Mouse (Mus musculus): ENCODE data around the gene 1110059E24Rik. TPM values are rescaled to one million over a fixed set of nuclear protein-coding genes. Genes with fewer than 3 reads are reported as not detected.
A peak's percentile ranks its signal among the peaks of the same experiment; 100 is the strongest.

The 1110059E24Rik gene
- polyA plus RNA-seq, 1 experiment from 2014 or later = 79.6 TPM

- Histone ChIP-seq H3K4me2 (peak within 1 kb of the TSS; percentile 85), H3K27me3 (ENCODE audit: control insufficient read depth, insufficient read depth, low read length) (no peaks in the 10 kb centered on the region), H3K4me1 (ENCODE audit: control insufficient read depth, insufficient read depth, low read length) (peaks cover 14% of the 10 kb centered on the region), H3K36me3 (ENCODE audit: control insufficient read depth, insufficient read depth, low read length) (no peaks in the 10 kb centered on the region), H3K27ac (ENCODE audit: low read depth, low read length) (peak within 1 kb of the TSS; percentile 99), H3K4me3 (ENCODE audit: low read depth, low read length) (peak within 1 kb of the TSS; percentile 90), H3K9me3 (ENCODE audit: control insufficient read depth, low read length) (no peaks in the 10 kb centered on the region), H3K9ac (ENCODE audit: low read length) (peak within 1 kb of the TSS; percentile 95)
- ATAC-seq (ENCODE audit: low FRiP score) (peak; percentile 67), DNase-seq (ENCODE audit: low spot score, missing footprints) (peak; percentile 96)
- WGBS = under 1% methylated on average over 68 of the region's 105 CpGs
These were observed 601 bp upstream of the 1110059E24Rik start, which contains the start of gene Abhd17b for GRCm38 (mm10) chr19:21653172-21653981. Abhd17b (plus strand) TSS chr19:21653185.

- Histone ChIP-seq H3K9me3 (ENCODE audit: control insufficient read depth, low read length) (no peaks in the 10 kb centered on the region), H3K4me1 (ENCODE audit: control insufficient read depth, insufficient read depth, low read length) (peaks cover 14% of the 10 kb centered on the region), H3K9ac (ENCODE audit: low read length) (peak overlapping the region; percentile 72), H3K4me3 (ENCODE audit: low read depth, low read length) (peak overlapping the region; percentile 90), H3K27me3 (ENCODE audit: control insufficient read depth, insufficient read depth, low read length) (no peaks in the 10 kb centered on the region), H3K27ac (ENCODE audit: low read depth, low read length) (no peak overlapping the region; the same call in 1 of the 2 replicates), H3K36me3 (ENCODE audit: control insufficient read depth, insufficient read depth, low read length) (no peaks in the 10 kb centered on the region), H3K4me2 (peak overlapping the region; percentile 85)
- WGBS = 55% methylated on average over 6 of the region's 6 CpGs
- DNase-seq (ENCODE audit: low spot score, missing footprints) (no peak), ATAC-seq (ENCODE audit: low FRiP score) (no peak)
These were observed 1.1 kb downstream of the 1110059E24Rik start for GRCm38 (mm10) chr19:21651664-21652063.

- DNase-seq (ENCODE audit: low spot score, missing footprints) (no peak), ATAC-seq (ENCODE audit: low FRiP score) (no peak)
These were observed 6.6 kb downstream of the 1110059E24Rik start for GRCm38 (mm10) chr19:21646142-21646541.

GRCm38 (mm10) chr19:21645301-21645700, 7.5 kb downstream of the 1110059E24Rik start:
- no peak overlapping the region for H3K4me3 ChIP-seq (ENCODE audit: low read depth, low read length)
- ATAC-seq (ENCODE audit: low FRiP score) = no peak
- H3K27me3 ChIP-seq (ENCODE audit: control insufficient read depth, insufficient read depth, low read length) = no peaks in the 10 kb centered on the region
- no peaks in the 10 kb centered on the region for H3K36me3 ChIP-seq (ENCODE audit: control insufficient read depth, insufficient read depth, low read length)
- WGBS = 73% methylated on average over 4 of the region's 4 CpGs
- DNase-seq (ENCODE audit: low spot score, missing footprints) = peak; percentile 77
- H3K9ac ChIP-seq (ENCODE audit: low read length) = no peak overlapping the region
- H3K4me2 ChIP-seq = no peak overlapping the region
- H3K27ac ChIP-seq (ENCODE audit: low read depth, low read length) = no peak overlapping the region
- H3K9me3 ChIP-seq (ENCODE audit: control insufficient read depth, low read length) = no peaks in the 10 kb centered on the region
- H3K4me1 ChIP-seq (ENCODE audit: control insufficient read depth, insufficient read depth, low read length) = no peaks in the 10 kb centered on the region

More at GRCm38 (mm10) chr19:21646142-21646541, 6.6 kb downstream of the 1110059E24Rik start:
- Histone ChIP-seq H3K27me3 (ENCODE audit: control insufficient read depth, insufficient read depth, low read length) (no peaks in the 10 kb centered on the region), H3K4me3 (ENCODE audit: low read depth, low read length) (no peak overlapping the region), H3K4me1 (ENCODE audit: control insufficient read depth, insufficient read depth, low read length) (no peaks in the 10 kb centered on the region; the same call in 1 of the 2 replicates), H3K9me3 (ENCODE audit: control insufficient read depth, low read length) (no peaks in the 10 kb centered on the region), H3K36me3 (ENCODE audit: control insufficient read depth, insufficient read depth, low read length) (no peaks in the 10 kb centered on the region), H3K27ac (ENCODE audit: low read depth, low read length) (no peak overlapping the region), H3K4me2 (no peak overlapping the region), H3K9ac (ENCODE audit: low read length) (no peak overlapping the region)
- 82% methylated on average over 6 of the region's 6 CpGs for WGBS

- ATAC-seq (ENCODE audit: low FRiP score) (no peak), DNase-seq (ENCODE audit: low spot score, missing footprints) (no peak)
- H3K9ac ChIP-seq (ENCODE audit: low read length) = no peak overlapping the region
- no peaks in the 10 kb centered on the region for H3K36me3 ChIP-seq (ENCODE audit: control insufficient read depth, insufficient read depth, low read length)
- H3K4me2 ChIP-seq = no peak overlapping the region
- no peaks in the 10 kb centered on the region for H3K27me3 ChIP-seq (ENCODE audit: control insufficient read depth, insufficient read depth, low read length)
- H3K4me3 ChIP-seq (ENCODE audit: low read depth, low read length) = no peak overlapping the region
- H3K9me3 ChIP-seq (ENCODE audit: control insufficient read depth, low read length) = no peaks in the 10 kb centered on the region
- H3K4me1 ChIP-seq (ENCODE audit: control insufficient read depth, insufficient read depth, low read length) = no peaks in the 10 kb centered on the region
- WGBS = 89% methylated on average over 1 of the region's 1 CpGs
- no peak overlapping the region for H3K27ac ChIP-seq (ENCODE audit: low read depth, low read length)
These were observed 8.8 kb downstream of the 1110059E24Rik start for GRCm38 (mm10) chr19:21643935-21644334.

- ATAC-seq (ENCODE audit: low FRiP score) (no peak), DNase-seq (ENCODE audit: low spot score, missing footprints) (no peak)
- no peak overlapping the region for H3K4me3 ChIP-seq (ENCODE audit: low read depth, low read length)
- H3K9ac ChIP-seq (ENCODE audit: low read length) = no peak overlapping the region
- no peaks in the 10 kb centered on the region for H3K4me1 ChIP-seq (ENCODE audit: control insufficient read depth, insufficient read depth, low read length)
- 95% methylated on average over 7 of the region's 7 CpGs for WGBS
- no peaks in the 10 kb centered on the region for H3K9me3 ChIP-seq (ENCODE audit: control insufficient read depth, low read length)
- H3K27me3 ChIP-seq (ENCODE audit: control insufficient read depth, insufficient read depth, low read length) = no peaks in the 10 kb centered on the region
- H3K36me3 ChIP-seq (ENCODE audit: control insufficient read depth, insufficient read depth, low read length) = no peaks in the 10 kb centered on the region
- no peak overlapping the region for H3K27ac ChIP-seq (ENCODE audit: low read depth, low read length)
- H3K4me2 ChIP-seq = no peak overlapping the region
These were observed 15.1 kb downstream of the 1110059E24Rik start for GRCm38 (mm10) chr19:21637672-21638071.

- Histone ChIP-seq H3K9ac (ENCODE audit: low read length) (no peak overlapping the region), H3K27me3 (ENCODE audit: control insufficient read depth, insufficient read depth, low read length) (no peaks in the 10 kb centered on the region), H3K9me3 (ENCODE audit: control insufficient read depth, low read length) (no peaks in the 10 kb centered on the region), H3K36me3 (ENCODE audit: control insufficient read depth, insufficient read depth, low read length) (no peaks in the 10 kb centered on the region), H3K27ac (ENCODE audit: low read depth, low read length) (no peak overlapping the region), H3K4me1 (ENCODE audit: control insufficient read depth, insufficient read depth, low read length) (no peaks in the 10 kb centered on the region), H3K4me2 (no peak overlapping the region), H3K4me3 (ENCODE audit: low read depth, low read length) (no peak overlapping the region)
- ATAC-seq (ENCODE audit: low FRiP score) (no peak), DNase-seq (ENCODE audit: low spot score, missing footprints) (no peak)
- 88% methylated on average over 3 of the region's 3 CpGs for WGBS
These were observed 15.9 kb downstream of the 1110059E24Rik start for GRCm38 (mm10) chr19:21636907-21637306.

GRCm38 (mm10) chr19:21635406-21635805, 17.4 kb downstream of the 1110059E24Rik start:
- Histone ChIP-seq H3K4me1 (ENCODE audit: control insufficient read depth, insufficient read depth, low read length) (no peaks in the 10 kb centered on the region), H3K27me3 (ENCODE audit: control insufficient read depth, insufficient read depth, low read length) (no peaks in the 10 kb centered on the region), H3K9me3 (ENCODE audit: control insufficient read depth, low read length) (no peaks in the 10 kb centered on the region), H3K36me3 (ENCODE audit: control insufficient read depth, insufficient read depth, low read length) (no peaks in the 10 kb centered on the region), H3K4me3 (ENCODE audit: low read depth, low read length) (no peak overlapping the region), H3K4me2 (no peak overlapping the region), H3K27ac (ENCODE audit: low read depth, low read length) (no peak overlapping the region), H3K9ac (ENCODE audit: low read length) (no peak overlapping the region)
- no peak for DNase-seq (ENCODE audit: low spot score, missing footprints)
- ATAC-seq (ENCODE audit: low FRiP score) = no peak
- 90% methylated on average over 2 of the region's 2 CpGs for WGBS

GRCm38 (mm10) chr19:21630656-21631331, 22.0 kb downstream of the 1110059E24Rik start:
- Histone ChIP-seq H3K9me3 (ENCODE audit: control insufficient read depth, low read length) (no peaks in the 10 kb centered on the region), H3K4me3 (ENCODE audit: low read depth, low read length) (no peak overlapping the region), H3K27ac (ENCODE audit: low read depth, low read length) (no peak overlapping the region), H3K9ac (ENCODE audit: low read length) (no peak overlapping the region), H3K4me1 (ENCODE audit: control insufficient read depth, insufficient read depth, low read length) (no peaks in the 10 kb centered on the region), H3K27me3 (ENCODE audit: control insufficient read depth, insufficient read depth, low read length) (no peaks in the 10 kb centered on the region), H3K4me2 (no peak overlapping the region), H3K36me3 (ENCODE audit: control insufficient read depth, insufficient read depth, low read length) (no peaks in the 10 kb centered on the region)
- 73% methylated on average over 14 of the region's 14 CpGs for WGBS
- no peak for DNase-seq (ENCODE audit: low spot score, missing footprints)
- no peak for ATAC-seq (ENCODE audit: low FRiP score)

All from midbrain, embryonic 11.5 days (tissue).